Mouse (Mus musculus) megakaryocyte, embryonic 14.5 days (primary cell): Measurements from ENCODE around the gene Pgpep1.

Source experiments
- FLI1 ChIP-seq: IDR thresholded peaks from 2 replicates; pipeline ENCODE4 v1.6.1; 2012; ENCODE audit warnings: low read length, inconsistent platforms, mixed read lengths
- GATA1 ChIP-seq: IDR thresholded peaks from 3 replicates; pipeline ENCODE4 v1.6.1; 2012; ENCODE audit warnings: mixed read lengths, low read length, inconsistent platforms, borderline replicate concordance

DNA sequence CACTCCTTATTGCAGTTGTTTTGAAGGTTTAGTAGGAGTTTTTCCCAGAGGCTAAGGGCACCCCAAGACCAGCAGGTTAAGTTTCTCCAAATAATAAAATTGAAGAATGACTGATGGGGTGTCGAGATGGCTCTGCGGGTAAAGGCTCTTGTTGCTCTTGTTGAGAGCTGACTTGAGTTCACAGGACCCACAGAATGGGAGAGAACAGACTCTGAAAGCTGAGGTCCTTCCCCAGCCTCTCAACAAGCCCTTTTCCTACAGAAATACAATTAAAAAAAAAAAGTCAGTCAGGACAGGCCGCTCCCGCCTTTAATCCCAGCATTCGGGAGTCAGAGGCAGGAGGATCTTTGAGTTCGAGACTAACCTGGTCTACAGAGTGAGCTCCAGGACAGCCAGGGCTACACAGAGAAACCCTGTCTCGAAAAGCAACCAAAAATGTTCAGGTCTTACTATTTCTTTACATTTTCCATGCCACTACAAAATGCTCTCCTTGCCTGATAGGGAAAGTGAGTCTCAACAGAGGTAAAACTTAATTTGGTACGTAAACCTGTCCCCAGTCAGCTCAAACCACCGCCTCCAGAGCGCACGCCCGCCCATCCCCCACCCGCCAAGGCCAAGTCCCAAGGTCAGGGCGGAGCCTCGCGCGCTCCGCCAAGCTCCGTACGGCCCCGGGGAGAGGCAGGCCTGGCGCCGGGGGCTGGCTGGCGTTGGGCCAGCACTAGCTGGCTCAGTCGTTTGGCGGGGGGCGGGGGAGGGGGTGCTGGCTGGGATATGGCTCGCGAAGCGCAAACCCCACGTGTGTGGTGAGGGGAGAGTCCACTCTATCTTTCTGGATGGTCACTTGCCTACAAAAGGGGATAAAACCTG lies 36.1 kb upstream of the Pgpep1 start:
- no peak for TF ChIP-seq GATA1
- TF ChIP-seq FLI1: no peak
